Mouse (Mus musculus): ENCODE measurements at regions not wholly inside any gene's neighbourhood (a gene's known extent, or its start where the extent isn't known, plus 50 kb on each side); places are given as distances from the start of the nearest gene placed in this dataset.

DNA sequence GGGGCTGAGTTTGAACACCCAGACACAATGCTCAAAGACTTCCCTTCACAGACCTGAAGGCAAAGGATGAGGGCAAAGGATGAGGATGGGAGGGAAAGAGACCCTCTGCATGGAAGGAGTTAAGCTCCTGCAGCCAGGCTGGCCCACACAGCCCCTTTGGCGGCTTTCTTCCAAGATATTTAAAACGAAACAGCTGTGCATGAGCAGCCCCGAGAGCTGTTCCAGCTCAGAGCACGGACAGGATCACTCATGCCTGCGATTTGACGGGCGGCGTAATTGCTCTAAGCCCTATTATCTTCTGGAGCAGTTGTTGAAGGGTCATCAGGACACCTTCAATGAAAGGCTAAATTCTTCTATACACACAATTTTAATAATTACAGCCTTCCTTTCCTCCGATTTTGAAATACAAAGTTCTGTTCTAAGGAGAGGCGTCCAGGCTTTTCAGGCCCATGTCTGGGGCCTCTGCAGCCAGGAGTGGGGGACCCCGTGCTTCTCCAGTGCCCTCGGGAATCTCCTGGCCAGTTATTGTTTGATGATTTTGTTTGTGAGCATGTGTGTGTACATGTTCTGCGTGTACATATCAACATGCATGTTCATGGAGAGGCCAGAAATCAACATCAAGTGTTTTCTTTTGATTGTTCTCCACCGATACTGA, 82.1 kb upstream of the Kazn start:
- no peak for DNase-seq (ENCODE audit: low spot score in 2 of 2)

GRCm38 (mm10) chr4:142310282-142310681, 71.1 kb upstream of the Kazn start:
- no peak for DNase-seq (ENCODE audit: low spot score in 2 of 2)

GRCm38 (mm10) chr4:142308271-142308670, 69.1 kb upstream of the Kazn start:
- no peak for DNase-seq (ENCODE audit: low spot score in 2 of 2)

DNA sequence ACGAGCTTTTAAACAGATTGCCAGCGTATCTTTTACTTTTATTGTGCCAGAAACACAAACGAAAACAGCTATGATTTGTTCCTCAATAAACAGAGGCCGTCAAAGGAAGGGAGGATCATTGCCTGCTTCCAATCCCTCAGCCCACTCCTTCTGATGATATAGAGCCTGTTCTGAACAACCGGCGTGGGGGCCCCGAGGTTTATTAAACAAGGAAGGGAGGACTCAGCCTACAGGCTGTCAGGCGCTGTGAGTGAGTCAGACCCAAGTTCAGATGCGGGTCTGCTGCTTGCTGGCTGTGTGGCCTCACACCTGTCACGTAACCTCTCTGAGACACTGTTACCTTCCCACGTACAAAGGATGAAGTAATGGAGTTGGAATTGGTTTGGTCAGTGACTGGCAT, 68.1 kb upstream of the Kazn start:
- DNase-seq (ENCODE audit: low spot score in 2 of 2), result no peak

- no peak for DNase-seq (ENCODE audit: low spot score in 2 of 2)
These were observed 66.9 kb upstream of the Kazn start for GRCm38 (mm10) chr4:142306076-142306475.

DNA sequence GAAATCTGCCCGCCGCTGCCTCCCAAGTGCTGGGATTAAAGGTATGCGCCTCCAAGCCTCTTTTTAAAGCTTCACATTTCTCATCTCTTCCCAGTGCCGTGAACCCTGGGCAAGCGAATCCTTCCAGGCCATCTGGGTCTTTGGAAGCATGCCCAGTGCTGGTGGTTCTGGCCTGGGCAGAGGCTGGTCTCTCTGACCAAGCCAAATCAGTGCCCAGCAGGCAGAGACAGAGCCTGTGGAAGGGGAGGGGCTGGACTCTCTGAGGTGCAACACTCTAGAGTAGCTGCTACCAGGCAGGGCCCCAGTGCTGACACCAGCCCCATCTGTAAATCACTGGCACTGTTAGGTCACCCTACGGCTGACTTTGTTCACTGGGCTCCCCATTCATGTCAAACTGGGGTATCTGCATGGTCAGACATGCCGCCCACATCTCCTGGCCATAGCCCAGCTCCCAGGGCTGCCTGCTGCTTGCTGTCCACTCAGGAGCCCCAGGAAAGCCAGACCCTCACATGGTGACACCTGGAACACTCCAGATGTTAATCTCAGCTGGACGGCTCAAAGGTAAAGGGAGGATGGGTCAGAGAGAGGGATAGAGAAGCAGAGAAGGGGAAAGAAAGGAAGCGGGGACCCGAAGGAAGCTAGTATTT, 64.3 kb upstream of the Kazn start:
- no peak for DNase-seq (ENCODE audit: low spot score in 2 of 2)

GRCm38 (mm10) chr4:142302724-142303120, 63.5 kb upstream of the Kazn start:
- DNase-seq (ENCODE audit: low spot score in 2 of 2), result no peak

GRCm38 (mm10) chr4:142302041-142302723, 63.0 kb upstream of the Kazn start:
- DNase-seq (ENCODE audit: low spot score in 2 of 2), result no peak

- DNase-seq (ENCODE audit: low spot score in 2 of 2), result no peak
These were observed 59.7 kb upstream of the Kazn start for GRCm38 (mm10) chr4:142298770-142299337.

- DNase-seq (ENCODE audit: low spot score in 2 of 2), result no peak
These were observed 53.6 kb upstream of the Kazn start for GRCm38 (mm10) chr4:142292760-142293159.

DNA sequence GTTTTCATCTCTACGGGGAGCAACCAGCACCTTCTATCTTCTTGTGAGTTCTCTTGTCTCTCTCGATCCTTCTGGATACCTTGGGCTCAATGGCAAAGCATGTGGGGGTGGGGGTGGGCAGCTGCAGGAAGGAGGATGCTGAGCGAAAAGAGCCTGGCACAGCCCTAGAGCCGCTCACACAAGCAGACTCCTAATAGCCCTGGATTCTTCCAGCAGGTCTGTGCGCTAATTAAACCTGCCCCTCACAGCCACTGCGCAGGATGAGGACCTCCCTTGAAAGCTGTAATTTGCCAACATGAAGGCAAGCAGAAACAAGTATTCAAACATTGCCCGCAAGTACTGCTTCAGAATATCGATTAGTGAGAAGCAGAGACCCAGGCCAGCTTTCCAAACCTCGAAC, 53.1 kb upstream of the Kazn start:
- no peak for DNase-seq (ENCODE audit: low spot score in 2 of 2)

GRCm38 (mm10) chr4:142291366-142291765, 52.2 kb upstream of the Kazn start:
- DNase-seq (ENCODE audit: low spot score in 2 of 2), result no peak
